Mouse (Mus musculus) urinary bladder, postnatal 14 days (tissue): ENCODE data around the gene Ofcc1.
A peak's percentile ranks its signal among the peaks of the same experiment; 100 is the strongest.

ENCODE experiments used
- DNase-seq: peaks from one replicate; pipeline ENCODE4 v3.0.0; 2021; ENCODE audit warnings: low spot score

Ofcc1 gene

DNA sequence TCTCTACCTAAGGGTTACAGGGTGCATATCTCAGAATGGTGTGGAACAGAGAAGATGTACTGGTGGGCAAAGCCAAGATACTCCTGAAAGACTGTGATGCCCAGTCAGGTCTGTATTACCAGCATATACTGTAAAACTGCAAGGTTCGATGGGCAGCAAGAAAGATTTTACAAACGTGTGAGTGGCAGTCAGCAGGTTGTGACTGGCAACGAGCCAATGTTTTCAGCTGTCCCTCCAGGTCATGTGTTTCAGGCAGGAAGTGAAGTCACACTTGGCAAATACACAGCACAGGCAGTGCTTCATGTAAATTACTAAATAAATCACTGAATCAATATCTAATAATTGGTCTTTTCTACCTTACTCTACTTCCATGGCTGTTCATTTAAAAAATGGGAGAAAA is at the start of gene Ofcc1:
Ofcc1 (minus strand) TSS at position 163 of the 400 bp plus-strand sequence.
- no peak for DNase-seq

DNA sequence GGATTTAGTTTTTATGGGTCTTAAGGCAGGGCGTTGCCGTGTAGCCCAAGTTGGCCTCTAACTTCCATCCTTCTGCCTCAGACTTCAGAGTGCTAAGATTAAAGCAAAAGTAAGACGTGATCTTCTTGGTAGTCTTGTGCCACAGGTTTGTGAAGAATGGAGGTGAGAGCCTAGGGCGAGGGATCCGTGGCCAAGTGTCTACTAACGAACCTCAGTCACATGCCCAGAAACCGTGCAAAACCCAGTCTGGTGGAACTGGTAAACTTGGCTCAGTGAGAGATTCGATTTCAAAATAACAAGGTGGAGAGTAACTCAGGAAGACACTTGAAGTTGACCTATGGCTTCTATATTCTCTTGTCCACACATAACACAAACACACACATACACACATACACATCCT is 28.9 kb upstream of the Ofcc1 start:
- DNase-seq: no peak

DNA sequence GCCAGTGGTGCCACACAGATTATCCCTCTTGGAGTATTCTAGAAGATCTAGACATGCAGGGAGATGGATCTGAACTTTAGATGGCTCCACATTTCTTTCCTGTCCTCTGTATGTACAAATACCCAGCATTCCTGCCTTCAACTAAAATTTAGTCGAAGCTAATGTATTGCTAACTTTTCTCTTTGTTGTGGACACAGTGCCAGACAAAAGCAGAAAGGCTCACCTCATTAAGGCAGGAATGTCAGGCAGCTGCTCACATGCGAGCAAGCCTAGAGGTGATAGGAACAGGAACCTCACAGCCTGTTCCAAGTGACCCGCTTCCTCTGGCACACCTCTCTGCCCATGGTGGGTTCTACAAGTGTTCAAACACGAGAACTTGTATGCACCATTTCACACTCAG is 26.2 kb upstream of the Ofcc1 start:
- DNase-seq: no peak

DNA sequence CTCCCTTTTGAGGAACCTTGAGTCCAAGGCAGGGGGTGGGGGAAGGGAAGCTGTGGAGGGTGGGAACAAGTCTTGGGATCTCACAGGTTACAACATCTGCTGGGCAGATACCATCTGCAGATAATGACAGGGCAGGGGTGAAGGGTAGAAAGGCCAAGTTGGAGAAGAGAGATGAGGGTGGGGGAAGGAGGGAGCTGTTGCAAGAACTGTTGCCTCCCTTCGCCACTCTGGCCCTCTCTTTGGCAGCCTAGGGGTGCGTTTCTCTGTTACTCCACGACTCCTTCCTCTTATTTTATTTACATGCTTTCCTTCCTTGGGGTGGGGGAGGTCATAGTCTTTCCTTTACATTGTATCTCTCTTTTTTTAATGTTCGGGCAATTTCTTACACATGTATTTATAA is 23.7 kb upstream of the Ofcc1 start:
- DNase-seq: no peak

DNA sequence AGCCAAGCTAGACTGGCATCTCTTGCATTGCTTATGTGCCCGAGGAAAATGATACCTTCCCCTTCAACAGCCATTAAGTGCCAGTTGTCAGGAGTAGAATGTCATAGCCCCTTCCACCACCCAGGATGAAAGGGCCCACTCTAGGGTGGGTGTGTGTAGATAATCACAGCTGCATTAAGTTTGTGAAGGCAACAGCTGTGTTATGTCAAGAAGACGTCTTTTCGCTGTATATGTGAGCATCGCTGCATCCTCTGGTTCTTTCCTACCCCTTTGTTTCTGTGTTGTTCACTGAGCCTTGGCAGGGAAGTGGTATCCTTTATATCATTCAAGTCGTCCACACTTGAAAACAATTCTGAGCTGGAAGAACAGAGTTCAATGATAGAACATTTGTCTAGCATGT is 15.5 kb upstream of the Ofcc1 start:
- no peak for DNase-seq

DNA sequence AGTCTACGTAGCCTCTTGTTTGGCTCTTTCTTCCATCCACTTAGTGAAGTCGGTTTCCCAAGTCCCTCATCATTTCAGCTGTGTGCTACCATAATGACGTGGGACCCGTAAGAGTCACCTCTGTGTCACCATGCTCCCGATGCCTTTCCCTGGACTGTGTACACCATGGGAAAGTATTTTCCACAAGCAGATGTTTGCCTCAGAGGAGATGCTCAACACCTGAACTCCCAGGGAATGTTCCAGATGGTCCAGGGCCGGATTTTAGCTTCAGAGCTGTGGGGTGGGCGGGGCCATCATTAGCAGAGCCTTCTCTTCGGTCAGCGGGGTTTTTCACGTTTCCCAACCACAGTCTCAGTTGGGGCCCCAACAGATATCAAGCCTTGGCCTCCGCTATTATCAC is 5.5 kb upstream of the Ofcc1 start:
- no peak for DNase-seq

DNA sequence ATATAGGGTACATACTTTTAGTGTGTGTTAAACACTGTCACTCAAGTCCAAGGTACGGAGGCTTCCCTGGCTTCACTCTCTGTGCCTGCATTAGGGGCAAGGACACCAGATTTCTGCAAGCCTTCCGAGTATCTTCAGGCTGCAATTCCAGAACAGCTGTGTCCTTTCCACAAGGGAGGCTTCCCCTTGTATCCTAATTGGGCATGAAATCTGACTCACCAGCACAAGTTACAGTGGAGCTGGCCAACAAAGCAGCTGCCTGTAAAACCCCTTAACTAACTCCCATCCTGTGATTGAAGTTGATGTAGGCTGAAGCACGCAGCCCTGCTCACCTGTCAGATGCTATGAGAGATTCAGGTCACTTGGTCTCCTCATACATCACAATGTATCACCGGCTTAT is 3.6 kb upstream of the Ofcc1 start:
- peak; percentile 5 for DNase-seq

DNA sequence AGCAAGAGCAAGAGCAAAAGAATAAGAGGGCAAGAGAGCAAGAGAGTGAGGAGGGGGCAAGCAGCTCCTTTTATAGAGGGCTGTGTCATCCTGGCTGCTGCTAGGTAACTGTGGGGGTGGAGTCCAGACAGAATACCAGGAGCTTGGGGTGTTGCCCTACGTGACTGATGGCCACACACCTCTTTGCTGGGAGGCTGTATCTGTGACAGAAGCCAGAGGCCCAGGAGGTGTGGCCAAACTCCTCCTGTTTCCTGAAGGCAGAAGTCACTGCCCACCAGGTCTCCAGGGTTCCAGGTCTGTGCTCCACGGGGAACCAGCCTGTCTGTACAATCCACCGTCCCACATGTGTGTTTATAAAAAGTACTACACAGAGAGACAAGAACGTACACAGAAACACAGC is 558 bp downstream of the Ofcc1 start:
- no peak for DNase-seq

DNA sequence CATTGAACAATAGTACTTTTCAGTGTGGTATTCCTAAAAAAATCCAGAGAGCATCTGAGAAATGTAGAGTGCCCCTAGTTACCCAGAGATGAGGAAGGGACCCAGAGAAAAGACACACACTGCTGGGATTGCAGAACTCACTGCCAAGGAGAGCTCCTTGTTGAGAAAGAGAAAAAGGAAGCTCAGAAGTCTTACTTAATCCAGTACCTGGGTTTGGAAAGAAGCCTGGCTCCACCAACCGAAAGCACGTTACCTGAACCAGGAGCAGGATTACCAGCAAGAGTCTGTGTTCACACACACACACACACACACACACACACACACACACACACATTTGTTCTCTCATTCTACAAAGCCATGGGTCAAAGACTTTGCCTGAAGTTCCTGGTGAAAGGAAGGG is 14.2 kb downstream of the Ofcc1 start:
- DNase-seq: no peak

DNA sequence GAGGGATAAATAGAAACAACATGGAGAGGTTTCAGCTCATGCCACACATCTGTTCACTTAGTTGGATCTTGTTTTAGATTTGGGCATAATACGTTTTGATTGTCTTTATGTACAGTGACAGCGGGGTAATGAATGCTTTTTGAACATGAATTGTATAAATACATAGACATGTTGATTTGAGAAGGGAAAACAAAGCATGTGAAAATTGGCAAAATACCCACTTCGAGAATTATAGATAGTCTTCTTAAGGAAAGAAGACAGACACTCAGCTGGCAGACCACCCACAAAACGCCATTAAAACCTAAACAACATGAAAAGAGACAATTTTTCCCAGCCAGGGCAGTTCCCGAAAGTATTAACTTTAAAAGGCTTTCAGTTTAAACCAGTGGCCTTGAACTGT is 37.9 kb downstream of the Ofcc1 start:
- no peak for DNase-seq

DNA sequence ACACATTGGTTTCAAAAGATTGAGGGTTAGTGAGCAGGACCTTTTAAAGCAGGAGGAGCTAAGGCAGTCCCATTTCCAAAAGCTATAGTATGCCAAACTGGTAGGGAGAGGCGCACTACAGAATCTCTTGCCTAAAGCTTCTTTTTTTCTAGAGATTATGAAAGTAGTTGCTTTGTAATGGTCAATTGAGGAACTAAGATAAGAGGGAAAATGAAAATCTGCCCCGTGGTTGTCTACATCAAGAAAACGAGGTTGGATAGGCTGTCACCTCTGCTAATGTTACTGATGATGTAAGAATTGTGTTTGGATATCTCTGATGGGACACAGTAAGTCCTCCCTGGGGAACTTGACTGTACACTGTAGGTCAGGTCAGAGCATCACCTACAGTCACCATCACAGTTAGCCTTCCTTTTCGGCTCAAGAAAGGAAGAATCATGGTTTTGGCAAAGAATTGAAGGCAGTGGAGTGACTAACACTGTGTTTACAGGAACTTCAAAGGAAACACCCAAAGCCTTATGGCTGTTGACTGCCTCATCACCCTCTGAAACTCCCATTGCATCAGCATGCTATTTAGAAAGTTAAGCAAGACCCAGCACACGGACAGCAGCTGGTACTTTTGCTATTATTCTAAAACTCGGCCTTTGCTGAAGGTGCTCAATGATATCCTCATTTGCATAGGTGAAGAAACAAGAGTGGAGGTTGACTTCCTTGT is 40.3 kb downstream of the Ofcc1 start:
- no peak for DNase-seq

DNA sequence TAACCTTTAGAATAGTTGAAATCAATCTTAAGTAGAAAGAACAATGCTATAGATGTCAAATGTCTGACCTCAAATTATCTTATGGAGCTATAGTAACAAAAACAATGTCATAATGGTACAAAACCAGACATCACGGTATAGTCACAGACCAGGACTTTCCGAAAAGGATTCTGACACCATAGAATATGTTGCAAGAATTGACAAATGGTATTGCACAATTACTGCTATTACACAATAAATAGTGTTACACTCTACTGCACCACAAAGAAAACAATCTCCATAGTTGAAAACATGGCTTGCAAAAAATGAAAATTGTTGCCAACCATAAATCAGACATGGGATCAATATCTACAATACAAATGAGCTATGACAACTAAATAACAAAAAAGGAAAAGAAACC is 43.5 kb downstream of the Ofcc1 start:
- no peak for DNase-seq

DNA sequence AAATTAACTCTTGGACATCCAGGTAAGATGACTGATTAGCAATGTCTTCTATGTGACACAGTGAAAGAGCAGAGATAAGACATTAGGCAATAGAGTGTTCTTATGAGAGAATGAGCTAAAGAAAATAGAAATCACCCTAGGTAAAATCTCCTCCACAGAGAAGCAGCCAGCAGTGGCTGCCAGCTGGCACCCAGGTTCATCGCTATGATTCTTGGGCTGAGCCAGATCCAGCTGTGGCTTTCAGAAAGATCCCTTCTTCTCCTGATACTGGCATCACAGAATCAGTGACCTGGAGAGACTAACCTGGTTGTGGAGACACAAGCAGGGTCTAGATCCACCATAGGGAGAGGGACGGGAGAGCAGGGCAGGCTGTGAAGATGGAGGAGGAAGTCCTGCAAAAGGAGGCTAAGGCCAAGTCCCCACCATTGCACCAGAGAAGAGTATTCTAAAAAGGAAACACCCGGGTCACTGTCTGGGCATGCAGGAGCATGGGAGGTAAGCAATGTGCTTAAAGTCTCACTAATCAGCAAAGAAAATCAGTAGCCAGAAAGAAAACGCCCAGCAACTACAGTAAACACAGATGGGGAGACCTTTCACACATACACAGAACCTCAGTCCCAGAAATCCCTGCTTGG is 46.0 kb downstream of the Ofcc1 start:
- no peak for DNase-seq

DNA sequence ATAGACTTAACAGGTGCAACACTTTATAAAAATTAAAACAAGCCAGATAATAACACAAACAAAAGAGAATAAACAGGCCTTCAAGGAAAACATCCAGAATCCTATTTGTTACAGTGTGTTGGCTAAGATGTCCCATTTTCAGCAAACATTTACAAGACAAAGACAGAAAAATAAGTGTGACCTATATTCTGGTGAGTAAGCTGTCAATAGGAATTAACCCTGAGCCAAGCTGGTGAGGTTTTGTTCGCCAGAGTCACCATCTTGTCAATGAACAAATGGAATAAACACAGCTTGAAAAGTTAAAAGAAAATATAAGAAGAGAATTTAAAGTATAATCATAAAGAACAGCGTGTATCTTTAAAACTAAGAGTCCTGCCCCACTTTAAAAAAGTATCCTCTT is 68.4 kb downstream of the Ofcc1 start:
- no peak for DNase-seq

DNA sequence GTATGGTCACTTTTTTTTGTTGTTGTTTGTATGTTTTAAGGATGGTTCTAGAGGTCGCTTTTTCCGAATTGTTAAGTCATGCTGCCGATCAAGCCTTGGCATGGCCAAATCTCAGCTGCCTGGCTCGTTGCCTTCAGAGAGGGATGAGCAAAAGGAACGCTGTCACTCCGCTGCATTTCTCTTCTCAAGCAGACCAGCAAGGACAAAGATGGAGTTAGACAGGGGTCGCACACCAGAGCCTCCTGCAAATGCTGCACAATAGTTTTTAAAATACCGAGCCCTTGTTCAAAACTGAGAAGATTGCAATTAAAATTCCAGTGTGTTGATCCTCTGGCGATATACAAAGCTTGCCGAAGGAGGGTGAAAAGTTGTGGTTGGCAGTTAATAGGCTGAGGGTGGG is 70.4 kb downstream of the Ofcc1 start:
- no peak for DNase-seq

DNA sequence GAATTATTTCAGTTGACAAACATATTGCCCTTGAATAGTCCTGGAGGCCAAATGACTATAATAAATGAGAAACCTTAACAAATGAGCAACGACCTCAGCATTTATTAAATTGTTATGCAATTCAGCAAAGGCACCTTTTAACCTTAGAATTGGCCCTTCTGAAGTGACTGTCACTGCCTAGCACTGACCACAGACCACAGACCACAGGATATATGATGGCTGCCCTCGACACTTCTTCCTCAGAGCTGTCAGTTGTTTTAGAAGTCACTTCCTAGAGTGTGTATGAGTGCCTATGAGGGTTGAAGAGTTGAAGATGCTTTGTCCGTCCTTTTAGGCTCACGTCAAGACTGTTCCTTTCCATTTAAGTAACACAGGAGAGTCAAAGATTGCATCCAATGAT is 72.6 kb downstream of the Ofcc1 start:
- no peak for DNase-seq

DNA sequence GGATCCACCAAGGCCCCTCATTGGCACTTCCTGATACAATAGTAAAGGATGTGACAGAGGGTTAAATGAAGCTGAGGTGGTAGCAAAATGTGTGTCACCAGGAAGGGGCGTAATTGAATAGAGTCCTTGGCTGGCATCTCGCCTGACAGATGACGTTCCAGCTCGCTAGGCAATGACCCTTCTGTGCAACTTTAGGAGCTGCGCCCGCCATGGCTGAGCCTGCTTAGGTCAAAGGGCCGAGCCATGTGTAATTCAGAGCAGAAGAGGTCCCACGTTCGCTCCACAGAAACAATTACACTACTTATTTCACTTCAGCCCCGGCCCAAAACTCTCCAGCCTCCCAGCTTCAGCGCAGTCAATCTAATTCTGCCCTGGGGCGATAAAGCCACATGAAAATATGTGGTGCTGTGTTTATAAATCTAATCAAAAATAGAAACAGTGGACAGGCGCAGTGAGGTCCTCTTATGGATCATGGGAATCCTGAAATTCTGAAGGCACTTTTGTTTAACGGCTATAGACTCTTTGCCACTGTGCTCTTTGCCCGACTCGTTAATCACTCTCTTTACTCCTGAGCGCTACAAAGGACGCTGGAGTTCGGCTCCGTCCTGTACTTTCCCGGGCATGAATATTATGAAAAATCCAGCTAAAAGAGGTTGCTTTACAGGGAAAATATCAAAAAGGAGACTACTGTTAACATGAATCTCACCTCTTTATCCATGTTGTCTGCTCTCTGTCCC is 73.8 kb downstream of the Ofcc1 start:
- no peak for DNase-seq

DNA sequence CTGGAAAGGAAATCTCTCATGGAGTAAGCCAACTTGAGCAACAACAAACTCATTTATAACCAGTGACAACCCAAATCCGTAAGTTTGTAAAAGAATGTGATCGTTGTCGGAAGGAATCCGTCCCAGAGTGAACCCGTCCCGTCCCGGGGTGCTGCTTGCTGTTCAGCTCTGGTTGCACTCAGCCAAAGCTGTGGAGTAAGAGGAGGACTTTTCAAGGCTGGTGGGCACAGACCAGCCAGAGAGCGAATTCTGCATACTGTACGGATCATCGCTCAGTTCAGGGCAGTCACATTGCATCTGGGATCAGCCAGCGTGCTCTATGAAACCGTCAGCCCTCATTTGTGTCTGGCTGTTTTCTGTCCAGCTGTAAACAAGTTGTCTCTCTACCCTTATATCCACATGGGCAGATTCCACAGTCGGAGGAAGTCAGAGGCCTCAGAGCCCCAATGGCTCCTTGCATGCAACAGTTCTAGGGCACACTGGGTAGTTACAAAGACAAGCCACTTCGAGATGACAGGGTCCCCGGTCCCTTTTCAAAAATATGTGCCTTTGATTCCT is 75.9 kb downstream of the Ofcc1 start:
- DNase-seq: no peak

DNA sequence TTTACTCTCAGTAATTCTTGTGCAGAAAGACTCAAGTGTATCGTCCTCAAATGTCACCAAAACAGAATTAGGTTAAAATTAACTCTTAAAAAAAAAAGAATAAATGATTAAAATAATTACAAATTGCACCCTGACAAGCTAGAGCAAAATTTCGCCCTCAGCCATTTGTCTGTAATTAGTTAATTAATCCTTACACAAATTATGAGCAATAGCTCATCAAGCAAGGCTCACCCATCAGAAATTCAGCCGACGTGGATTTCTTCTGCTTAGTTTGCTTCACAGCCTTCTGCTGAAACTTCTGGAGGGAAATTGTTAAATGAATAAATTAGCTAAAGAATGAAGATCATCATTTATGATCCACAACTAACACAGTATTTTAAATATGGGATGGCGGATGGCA is 80.6 kb downstream of the Ofcc1 start:
- DNase-seq: no peak

DNA sequence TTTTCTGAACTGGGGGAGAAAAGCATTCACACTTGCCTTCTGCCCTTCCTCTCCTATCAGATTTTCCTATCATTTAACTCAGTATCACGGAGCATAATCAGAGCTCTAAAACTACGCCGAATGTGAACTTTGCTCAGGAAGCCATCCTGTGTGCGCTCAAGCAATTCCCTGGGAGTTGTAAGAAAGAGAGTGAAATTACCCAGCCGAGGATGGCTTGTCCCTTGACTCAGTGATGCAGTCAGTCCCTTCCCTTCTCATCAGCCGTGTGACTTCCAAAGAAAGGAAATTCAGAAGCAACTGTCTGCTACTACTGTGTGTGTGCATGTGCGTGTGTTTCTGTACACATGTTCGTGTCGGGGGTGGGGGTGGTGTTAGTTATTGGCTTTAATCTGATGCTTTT is 93.7 kb downstream of the Ofcc1 start:
- DNase-seq: no peak

DNA sequence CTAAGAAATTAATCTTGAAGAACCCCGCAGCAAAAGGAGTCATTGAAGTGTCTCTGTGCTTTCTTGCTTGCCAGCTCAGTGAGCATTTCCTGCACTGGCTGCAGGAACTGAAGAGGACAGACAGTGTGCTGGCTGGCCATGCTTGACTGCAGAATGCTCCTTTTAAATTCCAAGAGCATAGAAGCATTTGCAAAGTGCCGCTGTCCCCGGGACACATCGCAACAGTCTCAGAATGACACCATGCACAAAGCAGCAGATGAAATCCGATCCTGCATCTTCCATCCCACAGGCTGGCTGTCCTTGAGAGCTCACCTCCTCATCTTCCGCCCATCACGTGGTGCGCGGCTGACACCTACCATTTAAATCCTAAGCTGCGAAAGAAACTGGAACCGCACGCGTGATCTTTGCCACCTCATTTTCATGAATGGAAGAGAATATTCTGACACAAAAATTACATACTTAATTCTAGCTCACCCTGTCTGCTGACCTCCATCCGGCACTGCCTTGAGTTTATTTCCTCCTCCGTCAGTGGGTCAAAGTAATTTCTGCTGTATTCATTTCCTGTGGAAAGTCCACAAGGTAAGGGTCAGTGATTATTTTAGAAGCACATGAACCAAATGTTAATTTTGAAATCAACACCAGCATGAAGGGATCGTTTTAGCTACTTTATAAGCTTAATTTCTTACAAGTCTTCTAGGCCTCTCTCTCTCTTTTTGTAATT is 98.0 kb downstream of the Ofcc1 start:
- no peak for DNase-seq

DNA sequence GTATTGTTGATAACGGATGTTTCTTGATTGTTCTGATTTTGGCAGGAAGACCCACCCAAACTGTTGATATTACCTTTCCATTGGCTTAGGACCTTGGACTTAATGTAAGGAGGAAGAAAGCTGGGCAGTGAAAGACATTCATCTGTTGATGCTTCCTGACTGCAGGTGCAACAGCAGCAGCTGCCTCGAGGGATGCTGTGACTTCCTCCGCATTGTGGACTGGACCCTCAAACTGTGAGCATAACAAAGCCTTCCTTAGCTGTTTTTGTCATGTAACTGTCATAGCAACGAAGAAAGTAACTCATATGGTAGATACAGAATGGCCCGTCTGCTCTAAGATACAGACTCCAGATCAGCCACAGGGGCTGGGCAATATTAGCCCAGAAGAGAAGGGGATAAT is 102.5 kb downstream of the Ofcc1 start:
- no peak for DNase-seq

DNA sequence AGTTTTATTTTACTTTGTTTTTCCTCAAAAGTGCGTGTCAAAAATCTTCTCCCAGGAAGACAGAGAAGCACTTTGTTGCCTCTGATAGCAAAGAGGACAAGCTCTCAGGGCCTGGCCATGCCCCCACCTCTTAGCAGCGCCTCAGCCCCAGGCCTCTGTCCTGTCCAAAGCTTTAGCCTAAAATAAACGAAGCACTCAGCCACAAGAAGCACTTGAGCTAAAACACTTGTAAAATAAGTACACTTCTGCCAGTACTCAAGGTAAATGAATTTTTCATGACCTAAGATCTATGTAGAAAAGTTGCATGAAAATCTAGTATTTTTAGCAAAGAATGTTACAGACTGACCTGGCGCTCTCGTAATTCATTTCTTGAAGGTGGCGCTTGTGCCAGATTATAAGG is 117.4 kb downstream of the Ofcc1 start:
- no peak for DNase-seq
